Mouse (Mus musculus) left cerebral cortex, adult 11 months (tissue): ENCODE measurements around the gene Xlr.
"Not testable (repeated sequence)": the region's sequence is repeated elsewhere in the genome, so short reads cannot be mapped to it uniquely, and the experiment has no call there.

Source experiments
- DNase-seq: peaks from one replicate; pipeline ENCODE4 v3.0.0; 2022; ENCODE audit warnings: low spot score

Gene Xlr

GRCm38 (mm10) chrX:53797519-53797918 lies at the start of gene Xlr:
Gene Xlr (minus strand): TSS chrX:53797706.
- DNase-seq: not testable (repeated sequence)

- no peak for DNase-seq
These were observed 1.6 kb upstream of the Xlr start for GRCm38 (mm10) chrX:53799074-53799473.

GRCm38 (mm10) chrX:53776276-53776675 lies 21.2 kb downstream of the Xlr start, which contains the start of gene Zfp36l3:
Gene Zfp36l3 (minus strand): TSS chrX:53776394.
- no peak for DNase-seq

DNA sequence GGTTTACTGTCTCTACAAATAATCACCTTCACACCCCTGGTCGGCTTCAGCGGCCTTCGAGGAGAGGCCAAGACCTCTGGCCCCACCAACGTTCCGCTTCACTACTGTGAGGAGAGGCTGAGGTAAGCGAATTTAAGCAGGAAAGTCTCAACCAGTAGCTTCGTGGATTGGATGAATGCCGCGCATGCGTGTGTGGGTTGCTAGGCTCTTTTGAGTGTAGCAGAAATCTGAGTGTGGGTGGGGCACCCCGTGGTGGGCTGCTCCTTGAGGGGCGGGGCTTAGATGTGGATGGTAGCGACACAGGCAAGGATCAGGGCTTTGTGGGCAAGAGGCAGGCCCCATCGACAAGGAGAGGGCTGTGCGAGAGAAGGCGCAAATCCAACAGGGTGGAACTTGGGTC lies 39.8 kb downstream of the Xlr start, which contains the start of gene 1700013H16Rik:
1700013H16Rik (minus strand) TSS at position 96 of the 400 bp plus-strand sequence.
- no peak for DNase-seq

DNA sequence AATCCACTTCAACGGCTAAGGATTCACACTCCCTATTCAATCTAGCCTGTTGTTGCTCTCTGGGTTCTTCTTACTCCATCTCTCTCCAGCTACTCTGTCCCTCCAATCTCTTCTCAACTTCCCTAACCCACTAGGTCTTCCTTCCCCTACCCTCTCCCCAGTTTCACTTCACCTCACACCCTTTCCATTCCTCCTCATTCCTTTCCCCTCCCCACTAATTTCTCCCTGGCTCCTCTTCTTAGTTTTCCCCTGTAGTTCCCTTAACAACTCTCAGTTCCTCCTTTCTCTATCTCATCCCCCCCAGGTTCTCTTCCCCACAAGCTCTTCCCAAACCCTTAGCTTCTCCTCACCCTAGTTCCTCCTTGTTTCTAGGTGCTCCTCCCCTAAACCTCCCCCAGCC lies 44.7 kb downstream of the Xlr start:
- DNase-seq: no peak

DNA sequence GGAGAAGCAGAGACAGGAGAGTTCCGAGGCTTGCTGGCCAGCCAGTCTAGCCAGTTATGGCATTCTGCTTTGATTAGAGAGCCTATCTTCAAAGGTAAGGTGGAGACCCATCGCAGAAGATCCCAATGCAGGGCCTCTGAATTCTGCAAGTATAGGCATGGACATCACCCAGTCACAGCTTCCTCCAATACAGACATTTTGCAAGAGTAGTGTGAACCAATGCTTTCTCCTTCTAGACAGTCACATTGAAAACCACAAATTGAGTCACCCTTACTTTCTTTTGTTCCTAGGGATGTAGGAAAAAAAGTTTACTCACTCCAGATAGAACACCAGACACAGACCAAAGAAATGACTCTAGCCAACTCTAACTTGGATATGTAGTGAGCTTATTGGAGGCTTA lies 68.5 kb downstream of the Xlr start:
- no peak for DNase-seq
